Mouse (Mus musculus) forebrain, embryonic 14.5 days (tissue): ENCODE results near the gene Tysnd1. TPM values are rescaled to one million over a fixed set of nuclear protein-coding genes. Genes with fewer than 3 reads are reported as not detected.

Source experiments
- ATAC-seq: fragments of 200-750 bp; cut with Nextera tagmentation; 2 replicates; pipeline ENCODE4 v1.8.0; 2017; ENCODE audit warnings: mild to moderate bottlenecking, moderate library complexity
- DNase-seq: peaks from one replicate; pipeline ENCODE4 v3.0.0-alpha.2; 2015; ENCODE audit warnings: low spot score
- H3K27ac ChIP-seq: fragments of 300-500 bp; sonication (generic); 2 replicates; pipeline ENCODE4 v1.5.1; 2014; ENCODE audit warnings: low read depth, mild to moderate bottlenecking, control low read depth, low read length, moderate library complexity
- H3K27me3 ChIP-seq: fragments of 300-500 bp; sonication (generic); replicated peaks from 2 replicates; pipeline ENCODE4 v1.6.1; 2014; ENCODE audit warnings: low read length, control low read depth, mixed read lengths; ENCODE audit not compliant: control insufficient read depth, insufficient read depth
- H3K36me3 ChIP-seq: fragments of 300-500 bp; sonication (generic); 2 replicates; pipeline ENCODE4 v1.6.1; 2014; ENCODE audit warnings: low read length, control low read depth; ENCODE audit not compliant: control insufficient read depth, insufficient read depth
- H3K4me1 ChIP-seq: fragments of 300-500 bp; sonication (generic); 2 replicates; pipeline ENCODE4 v1.6.1; 2014; ENCODE audit warnings: antibody characterized with exemption, low read length, control low read depth; ENCODE audit not compliant: control insufficient read depth, insufficient read depth
- H3K4me2 ChIP-seq: fragments of 300-500 bp; sonication (generic); 2 replicates; pipeline ENCODE4 v1.6.1; 2014; ENCODE audit warnings: mild to moderate bottlenecking, control low read depth, low read length
- H3K4me3 ChIP-seq: fragments of 300-500 bp; sonication (generic); 2 replicates; pipeline ENCODE4 v1.5.1; 2014; ENCODE audit warnings: low read depth, low read length, control low read depth
- H3K9ac ChIP-seq: fragments of 300-500 bp; sonication (generic); 2 replicates; pipeline ENCODE4 v1.6.1; 2014; ENCODE audit warnings: mild to moderate bottlenecking, low read length, control low read depth, moderate library complexity
- H3K9me3 ChIP-seq: fragments of 300-500 bp; sonication (generic); replicated peaks from 2 replicates; pipeline ENCODE4 v1.6.1; 2016; ENCODE audit warnings: low read length, control low read depth, mixed read lengths; ENCODE audit not compliant: control insufficient read depth
- WGBS: fragments of 180-500 bp; shearing (Covaris S2); extraction: QIAGEN DNeasy Blood & Tissue Kit; methylation state at CpG from one replicate; pipeline ENCODE4 v1.1.7; 2014; 5-methylcytosine and 5-hydroxymethylcytosine counted together
- polyA plus RNA-seq: library from polyadenylated mRNA; unstranded; fragments of >200 nt; fragmentation: Nextera tagmentation; extraction: Ambion mirVana; gene quantifications from 2 replicates; pipeline ENCODE4 v1.2.1, GENCODE M21; 2014

Tysnd1 gene
- polyA plus RNA-seq, 1 experiment from 2014 or later: 24.6 TPM

DNA sequence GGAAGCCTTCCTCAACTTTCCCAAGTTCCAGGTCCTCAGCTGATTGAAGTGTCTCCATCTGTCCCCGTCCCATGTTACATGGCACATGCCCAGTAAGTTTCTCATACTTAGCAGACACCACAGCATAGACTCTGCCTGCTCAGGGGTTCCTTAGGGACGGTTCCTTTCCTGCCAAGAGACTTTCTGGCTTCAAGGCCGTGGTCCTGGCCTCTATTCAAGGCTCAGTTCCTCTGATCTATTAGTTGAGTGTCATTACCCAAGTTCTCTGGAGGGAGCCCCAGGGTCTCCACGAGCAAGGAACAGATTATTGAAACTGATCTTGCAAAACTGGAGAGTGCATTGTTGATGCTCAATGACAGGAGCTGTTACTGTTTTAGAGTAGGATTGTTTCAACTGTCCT is 9.3 kb downstream of the Tysnd1 start:
- Histone ChIP-seq H3K9ac (no peak overlapping the region), H3K4me1 (no peaks in the 10 kb centered on the region), H3K4me2 (no peak overlapping the region), H3K4me3 (no peak overlapping the region), H3K27ac (no peak overlapping the region), H3K9me3 (no peaks in the 10 kb centered on the region), H3K36me3 (peaks cover 21% of the 10 kb centered on the region), H3K27me3 (no peaks in the 10 kb centered on the region)
- peak; percentile 11 for DNase-seq
- 81% methylated on average over 4 of the region's 4 CpGs for WGBS
- ATAC-seq: no peak

DNA sequence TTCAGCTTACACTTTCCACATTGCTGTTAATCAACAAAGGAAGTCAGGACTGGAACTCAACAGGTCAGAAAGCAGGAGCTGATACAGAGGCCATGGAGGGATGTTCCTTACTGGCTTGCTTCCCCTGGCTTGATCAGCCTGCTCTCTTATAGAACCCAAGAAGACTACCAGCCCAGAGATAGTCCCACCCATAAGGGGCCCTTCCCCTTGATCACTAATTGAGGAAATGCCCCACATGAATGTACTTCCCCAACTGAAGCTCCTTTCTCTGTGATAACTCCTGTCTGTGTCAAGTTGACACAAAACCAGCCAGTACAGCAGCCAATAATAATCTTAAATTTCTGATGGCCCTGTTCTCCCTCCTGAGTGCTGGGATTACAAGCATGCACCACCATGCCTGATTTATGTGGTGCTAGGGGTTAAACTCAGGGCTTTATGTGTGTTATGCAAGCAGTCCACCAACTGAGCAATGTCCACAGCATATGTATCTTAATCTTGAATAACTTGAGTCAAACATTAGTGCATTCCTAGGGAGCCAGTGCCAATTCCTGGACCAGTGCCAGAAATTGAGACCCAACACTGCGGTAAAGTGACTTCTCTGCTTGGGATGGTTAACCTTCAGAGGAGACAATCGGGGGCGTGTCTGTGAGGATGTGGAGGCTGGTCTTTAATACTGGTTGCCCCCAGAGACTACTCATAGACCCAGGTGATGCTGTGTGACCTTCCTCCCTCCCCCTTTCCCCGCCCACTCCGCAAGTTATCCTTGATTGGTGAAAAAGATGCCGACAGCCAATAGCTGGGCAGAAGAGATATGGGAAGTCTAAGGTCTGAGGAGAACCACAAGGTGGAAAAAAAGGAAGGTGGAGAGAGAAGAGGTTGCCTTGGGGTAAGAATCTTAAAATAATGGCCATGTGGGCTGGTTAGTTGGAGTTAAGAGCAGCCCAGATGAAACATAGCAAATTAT is 11.4 kb downstream of the Tysnd1 start:
- no peak overlapping the region for H3K4me2 ChIP-seq

DNA sequence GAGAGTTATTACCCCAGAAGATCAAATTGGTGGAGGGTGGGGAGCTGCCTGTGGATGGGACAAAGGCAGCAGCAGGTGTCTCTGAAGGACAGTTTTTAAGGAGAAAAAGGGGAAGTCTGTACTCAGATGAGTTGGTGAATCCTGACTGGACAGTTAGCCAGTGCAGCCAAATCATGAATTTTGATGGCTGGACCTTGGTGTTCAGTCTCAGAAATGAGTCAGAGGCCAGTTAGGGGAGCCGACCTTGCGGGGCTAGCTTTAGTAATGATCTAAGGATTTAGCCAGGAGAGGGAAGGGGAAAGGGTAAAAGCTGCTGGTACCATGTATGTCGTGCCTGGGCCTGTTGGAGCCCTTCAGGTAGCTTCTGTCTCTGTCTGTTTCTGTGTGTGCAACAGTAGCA is 18.3 kb downstream of the Tysnd1 start:
- H3K27ac ChIP-seq: no peak overlapping the region

More for the DNA sequence above, 11.4 kb downstream of the Tysnd1 start:
- ATAC-seq: no peak
- H3K9me3 ChIP-seq: no peaks in the 10 kb centered on the region
- H3K9ac ChIP-seq: no peak overlapping the region
- no peaks in the 10 kb centered on the region for H3K27me3 ChIP-seq
- DNase-seq: no peak
- H3K27ac ChIP-seq: no peak overlapping the region
- H3K36me3 ChIP-seq: peaks cover 21% of the 10 kb centered on the region
- no peak overlapping the region for H3K4me3 ChIP-seq
- no peaks in the 10 kb centered on the region for H3K4me1 ChIP-seq
- WGBS: 79% methylated on average over 6 of the region's 6 CpGs

DNA sequence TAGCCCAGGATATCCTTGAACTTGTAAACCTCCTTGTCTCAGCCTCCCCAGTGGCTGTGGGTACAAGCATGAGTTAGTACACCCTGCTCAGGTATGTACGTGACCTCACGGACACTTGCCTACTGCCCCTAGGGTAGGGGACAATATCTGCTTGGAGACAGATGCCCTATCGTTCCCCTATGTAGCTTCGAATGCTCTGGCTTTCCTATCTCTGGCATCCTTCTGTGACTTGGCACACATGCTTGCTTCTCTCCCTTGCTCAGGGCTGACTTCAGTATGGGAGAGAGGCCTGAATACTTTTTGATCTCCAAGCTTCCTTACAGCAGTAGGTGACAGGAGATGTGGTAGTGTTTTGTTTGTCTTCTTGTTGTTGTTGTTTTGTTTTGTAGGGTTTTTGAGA is 18.8 kb downstream of the Tysnd1 start:
- ATAC-seq: no peak
- H3K27ac ChIP-seq: no peak overlapping the region
- 91% methylated on average over 4 of the region's 4 CpGs for WGBS

More for the DNA sequence above, 18.3 kb downstream of the Tysnd1 start:
- H3K4me2 ChIP-seq: no peak overlapping the region
- DNase-seq (no peak), ATAC-seq (no peak)
- WGBS: 69% methylated on average over 3 of the region's 3 CpGs
- H3K9me3 ChIP-seq: no peaks in the 10 kb centered on the region
- no peak overlapping the region for H3K9ac ChIP-seq
- peaks cover 3% of the 10 kb centered on the region; the same call in 1 of the 2 replicates for H3K4me1 ChIP-seq
- H3K36me3 ChIP-seq: no peaks in the 10 kb centered on the region
- no peaks in the 10 kb centered on the region for H3K27me3 ChIP-seq
- no peak overlapping the region for H3K4me3 ChIP-seq

DNA sequence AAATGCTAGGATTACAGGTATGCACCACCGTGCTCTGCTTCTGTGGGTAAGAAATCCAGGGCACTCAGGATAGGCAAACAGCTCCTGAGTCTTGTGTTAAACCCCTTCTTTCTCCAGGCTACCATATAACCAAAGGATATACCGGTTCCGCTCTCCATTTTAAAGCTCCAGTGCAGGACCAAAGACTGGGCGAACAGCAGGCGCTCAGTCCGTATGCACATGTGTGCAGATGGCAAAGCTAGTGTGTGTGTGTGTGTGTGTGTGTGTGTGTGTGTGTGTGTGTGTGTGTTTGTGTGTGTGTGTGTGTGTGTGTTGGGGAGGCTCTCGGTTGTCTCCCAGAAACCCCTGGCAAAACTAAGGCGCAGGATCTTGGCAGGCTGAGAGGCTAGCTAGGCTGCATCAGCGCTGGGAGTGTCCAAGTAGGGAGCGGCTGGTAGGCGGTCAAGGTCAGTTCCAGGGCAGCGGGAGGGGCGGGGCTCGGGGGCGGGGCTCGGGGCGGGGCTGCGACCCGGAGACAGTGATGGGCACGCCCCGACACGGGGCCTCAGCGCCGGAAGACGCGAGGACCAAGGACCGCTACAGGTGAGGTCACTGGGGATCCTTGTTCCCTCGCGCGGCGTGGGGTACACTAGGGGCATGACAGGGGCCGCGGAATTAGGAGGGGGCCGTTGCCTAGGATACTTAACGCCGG is 19.6 kb downstream of the Tysnd1 start, which contains the start of gene Aifm2:
Gene Aifm2 (plus strand): TSS at position 493 of the 691 bp plus-strand sequence.
- DNase-seq (peak; percentile 44), ATAC-seq (peak; percentile 62)
- no peak within 1 kb of the TSS for H3K27ac ChIP-seq
- no peaks in the 10 kb centered on the region for H3K36me3 ChIP-seq
- H3K9ac ChIP-seq: peak within 1 kb of the TSS; percentile 55
- H3K4me1 ChIP-seq: peaks cover 3% of the 10 kb centered on the region; the same call in 1 of the 2 replicates
- 15% methylated on average over 29 of the region's 36 CpGs for WGBS
- peak within 1 kb of the TSS; percentile 78 for H3K4me2 ChIP-seq
- peak within 1 kb of the TSS; percentile 42 for H3K4me3 ChIP-seq
- H3K27me3 ChIP-seq: no peaks in the 10 kb centered on the region
- H3K9me3 ChIP-seq: no peaks in the 10 kb centered on the region

More for the DNA sequence above, 18.8 kb downstream of the Tysnd1 start:
- Histone ChIP-seq H3K9ac (no peak overlapping the region), H3K4me2 (no peak overlapping the region), H3K4me1 (peaks cover 3% of the 10 kb centered on the region; the same call in 1 of the 2 replicates), H3K4me3 (no peak overlapping the region), H3K36me3 (no peaks in the 10 kb centered on the region), H3K27me3 (no peaks in the 10 kb centered on the region), H3K9me3 (no peaks in the 10 kb centered on the region)
- no peak for DNase-seq

DNA sequence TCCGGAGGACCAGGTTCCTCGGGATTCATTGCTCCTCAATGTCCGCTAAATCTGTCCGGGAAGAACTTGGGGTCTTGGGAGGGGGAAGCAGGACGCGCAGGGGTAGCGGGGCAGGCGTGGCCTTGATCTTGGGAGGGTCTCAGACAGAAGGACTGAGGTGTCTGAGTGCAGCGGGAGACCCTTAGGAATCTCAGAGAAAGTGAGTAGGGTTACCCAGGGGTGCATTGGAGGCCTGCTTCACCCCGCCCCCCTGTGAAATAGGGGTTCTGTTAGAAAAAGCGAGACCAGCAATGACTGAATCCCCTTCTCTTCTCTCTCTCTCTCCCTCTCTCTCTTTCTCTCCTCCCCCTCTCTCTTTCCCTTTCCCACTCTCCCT is 20.1 kb downstream of the Tysnd1 start:
- H3K9me3 ChIP-seq: no peaks in the 10 kb centered on the region
- peak; percentile 34; the same call in 1 of the 2 replicates for ATAC-seq
- H3K36me3 ChIP-seq: no peaks in the 10 kb centered on the region
- no peak overlapping the region for H3K27ac ChIP-seq
- peak overlapping the region; percentile 42 for H3K4me3 ChIP-seq
- peak overlapping the region; percentile 78 for H3K4me2 ChIP-seq
- WGBS: 1% methylated on average over 10 of the region's 11 CpGs
- H3K27me3 ChIP-seq: no peaks in the 10 kb centered on the region
- peaks cover 3% of the 10 kb centered on the region; the same call in 1 of the 2 replicates for H3K4me1 ChIP-seq
- peak overlapping the region; percentile 55 for H3K9ac ChIP-seq
- no peak for DNase-seq

DNA sequence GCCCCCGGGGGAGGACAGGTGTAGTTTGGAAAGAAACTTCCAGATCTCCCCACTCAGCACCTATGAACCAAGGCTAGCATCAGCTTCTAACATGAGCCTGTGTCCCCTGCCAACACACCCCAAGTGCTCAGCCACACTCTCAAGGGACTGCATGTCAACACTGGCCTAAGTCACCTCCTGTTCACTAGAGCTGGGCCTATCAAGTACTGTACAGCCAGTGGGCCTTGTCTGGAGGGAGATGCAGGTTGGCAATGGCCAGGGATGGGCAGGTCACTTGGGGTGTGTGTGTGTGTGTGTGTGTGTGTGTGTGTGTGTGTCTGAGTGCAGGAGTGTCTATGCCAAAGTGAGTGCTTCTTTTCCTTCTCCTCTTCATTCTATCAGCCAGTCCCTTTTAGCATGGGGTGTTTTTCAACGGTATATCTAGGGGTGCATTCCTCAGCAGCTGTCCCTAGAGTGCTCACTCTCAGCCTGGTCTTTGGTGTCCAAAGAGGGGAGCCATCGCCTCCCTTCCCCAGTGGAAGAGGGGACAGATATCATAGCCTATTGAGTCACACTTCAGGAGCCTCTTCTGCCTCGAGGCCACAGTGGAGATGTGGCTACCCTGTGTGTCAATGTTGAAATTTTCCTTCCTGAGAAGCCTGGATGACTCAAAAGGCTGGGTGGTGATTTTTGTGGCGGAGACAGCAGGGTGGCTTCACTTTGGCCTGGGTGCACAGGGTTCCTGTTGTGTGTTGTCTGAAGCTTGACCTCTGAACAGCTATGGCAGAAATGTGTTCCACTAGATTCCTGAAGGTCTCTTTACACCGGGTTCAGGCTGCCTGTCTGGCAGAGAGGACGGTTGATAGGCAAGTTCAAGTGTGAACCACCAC is 20.9 kb downstream of the Tysnd1 start:
- no peak for ATAC-seq
- no peak for DNase-seq
- Histone ChIP-seq H3K27ac (no peak overlapping the region), H3K36me3 (no peaks in the 10 kb centered on the region), H3K4me3 (no peak overlapping the region), H3K9ac (no peak overlapping the region), H3K9me3 (no peaks in the 10 kb centered on the region), H3K4me2 (peak overlapping the region; percentile 78; the same call in 1 of the 2 replicates), H3K4me1 (peaks cover 3% of the 10 kb centered on the region; the same call in 1 of the 2 replicates), H3K27me3 (no peaks in the 10 kb centered on the region)
- 73% methylated on average over 7 of the region's 7 CpGs for WGBS
